Mouse (Mus musculus): ENCODE data around the gene Olfr1388. TPM values are rescaled to one million over a fixed set of nuclear protein-coding genes. Genes with fewer than 3 reads are reported as not detected.
"Not testable (repeated sequence)": the region's sequence is repeated elsewhere in the genome, so short reads cannot be mapped to it uniquely, and the experiment has no call there.

Olfr1388 gene
- total RNA-seq (2021), result under 1 TPM; 0.14 to 0.17 TPM
- long read RNA-seq, experiment 1, result 0 reads
- long read RNA-seq, experiment 2, result 0 reads

DNA sequence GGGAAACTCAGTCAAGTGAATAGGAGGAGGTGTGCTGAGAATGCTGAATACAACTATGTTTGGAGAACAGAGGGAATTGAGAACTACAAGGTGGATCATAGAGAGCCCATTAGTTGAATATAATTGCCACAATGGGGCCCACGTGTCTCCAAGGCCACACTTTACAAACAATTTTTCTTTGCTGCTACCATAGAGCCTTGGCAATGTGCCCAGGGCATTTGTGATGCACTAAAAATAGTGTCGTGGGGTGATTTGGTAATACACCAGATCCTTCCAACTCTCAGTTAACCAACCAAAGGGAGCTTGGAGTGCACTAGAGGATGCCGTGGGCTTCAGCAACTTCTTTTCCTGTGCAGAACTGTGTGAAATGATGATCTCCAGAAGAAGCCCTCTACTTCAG is at the start of gene Olfr1388:
Gene Olfr1388 (plus strand): TSS at position 214 of the 400 bp plus-strand sequence.
- no peak for DNase-seq (ENCODE audit: low spot score in 2 of 2)

DNA sequence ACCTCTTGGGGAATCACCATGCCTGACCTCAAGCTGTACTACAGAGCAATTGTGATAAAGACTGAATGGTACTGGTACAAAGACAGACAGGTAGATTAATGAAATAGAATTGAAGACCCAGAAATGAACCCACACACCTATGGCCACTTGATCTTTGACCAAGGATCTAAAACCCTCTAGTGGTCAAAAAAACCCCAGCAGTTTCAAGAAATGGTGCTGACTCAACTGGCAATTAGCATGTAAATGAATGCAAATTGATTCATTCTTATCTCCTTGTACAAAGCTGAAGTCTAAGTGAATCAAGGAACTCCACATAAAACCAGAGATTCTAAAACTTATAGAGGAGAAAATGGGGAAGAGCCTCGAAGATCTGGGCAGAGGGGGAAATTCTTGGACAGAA is 43.7 kb upstream of the Olfr1388 start:
- not testable (repeated sequence) for DNase-seq (ENCODE audit: low spot score in 2 of 2)

DNA sequence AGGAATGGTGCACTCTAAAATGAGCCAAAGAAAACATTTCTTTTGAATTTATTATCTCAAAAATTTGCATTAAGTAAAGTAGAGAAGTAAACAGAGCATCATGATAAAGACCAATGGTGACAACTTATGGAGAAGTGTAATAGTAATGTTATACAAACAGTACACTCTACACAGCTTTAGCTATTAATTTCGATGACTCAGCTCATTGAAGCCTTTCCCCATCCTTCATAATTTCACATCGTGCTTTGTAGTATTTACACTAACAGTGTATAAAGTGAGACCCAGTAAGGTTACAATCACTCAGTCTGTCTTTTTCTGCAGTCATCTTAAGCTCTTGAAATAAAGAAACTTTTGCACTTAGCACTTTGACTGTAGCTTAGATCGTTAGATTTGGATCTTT is 29.6 kb upstream of the Olfr1388 start:
- no peak for DNase-seq (ENCODE audit: low spot score in 2 of 2)

DNA sequence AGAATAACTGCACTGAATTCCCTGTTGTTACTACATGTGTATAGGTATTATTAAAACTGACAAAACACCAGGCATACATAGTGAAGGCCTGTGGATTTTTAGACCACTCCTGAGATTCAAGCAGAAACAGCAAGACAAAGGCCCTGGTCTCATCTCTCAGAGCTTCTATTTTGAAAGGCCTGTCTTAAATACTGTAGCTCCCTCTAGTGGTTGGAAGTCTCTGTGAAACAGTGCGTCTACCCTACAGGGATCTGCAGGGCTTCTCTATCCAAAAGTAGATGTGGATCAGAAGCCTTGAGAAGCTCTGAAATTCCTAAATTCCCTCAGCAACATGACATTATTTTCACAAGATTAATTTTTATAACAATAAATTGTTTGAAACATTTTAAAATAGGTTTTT is 25.9 kb upstream of the Olfr1388 start:
- DNase-seq (ENCODE audit: low spot score in 2 of 2), result no peak

DNA sequence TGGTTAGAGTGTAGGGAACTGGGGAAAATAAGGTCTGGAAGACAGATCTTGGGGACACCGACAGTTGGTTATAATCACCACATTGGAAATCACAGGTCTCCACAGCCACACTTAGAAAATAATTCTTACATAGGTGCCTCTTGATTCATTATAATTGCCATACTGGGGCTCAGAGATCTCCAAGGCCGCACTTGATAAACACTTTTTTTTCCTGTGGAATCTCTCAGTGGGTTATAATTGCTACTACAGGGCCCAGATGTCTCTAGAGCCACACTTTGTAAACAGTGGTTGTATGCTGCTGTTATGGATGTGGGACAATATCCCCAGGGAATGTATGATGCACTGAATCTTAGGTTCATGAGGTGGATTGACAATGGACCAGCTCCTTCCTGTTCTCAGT is 13.7 kb upstream of the Olfr1388 start, which contains the start of gene Olfr1389:
Gene Olfr1389 (plus strand): TSS at position 301 of the 400 bp plus-strand sequence.
- DNase-seq (ENCODE audit: low spot score in 2 of 2), result no peak

DNA sequence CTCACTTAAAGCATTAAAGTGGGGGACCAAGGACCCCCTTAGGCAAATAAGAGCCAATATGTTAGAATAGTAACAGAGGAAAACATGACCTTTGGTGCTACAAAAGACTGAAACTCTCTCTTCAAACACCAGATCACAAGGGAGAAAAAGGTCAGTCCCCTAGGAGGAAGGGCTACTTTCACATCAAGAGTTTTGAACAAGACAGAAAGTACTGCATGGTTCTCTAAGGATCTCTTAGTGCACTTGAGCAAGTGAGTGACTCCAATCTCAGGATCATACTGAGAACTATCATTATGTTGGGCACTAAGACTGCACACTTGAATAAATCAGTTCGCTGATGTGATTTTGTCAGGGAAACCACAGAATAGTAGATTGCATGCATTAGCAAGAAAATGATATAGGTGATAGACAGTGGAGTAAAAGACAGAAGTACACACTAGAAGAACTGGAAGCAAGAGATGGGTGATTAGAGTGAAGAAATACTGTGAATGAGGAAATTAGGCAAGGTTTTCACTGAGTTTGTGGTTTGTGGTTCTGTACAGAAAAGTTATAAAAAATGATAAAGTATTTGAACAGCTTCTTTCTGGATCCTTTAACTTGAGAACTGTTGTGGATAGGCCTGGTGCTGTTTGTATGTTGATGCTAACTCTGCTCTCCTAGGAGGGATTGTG is 11.0 kb upstream of the Olfr1388 start:
- DNase-seq (ENCODE audit: low spot score in 2 of 2), result no peak

DNA sequence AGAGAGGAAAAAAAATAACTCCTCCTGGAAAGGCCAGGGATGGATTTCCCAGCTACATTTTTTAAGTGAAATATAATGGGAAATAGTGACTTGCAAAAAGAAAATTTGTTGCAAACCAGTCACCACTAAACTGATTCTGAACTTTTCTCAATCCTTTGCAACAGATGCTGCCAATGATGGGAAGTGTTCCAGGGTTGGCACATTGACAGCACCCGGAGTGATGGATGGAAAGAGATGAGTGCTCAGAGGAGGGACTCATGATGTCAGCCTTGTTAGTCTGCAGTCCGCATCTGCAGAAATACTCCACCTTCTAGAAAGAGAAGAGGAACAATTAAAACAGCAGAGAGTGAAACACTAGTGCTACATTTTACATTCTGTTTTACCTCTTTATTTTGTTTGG is 6.8 kb upstream of the Olfr1388 start:
- DNase-seq (ENCODE audit: low spot score in 2 of 2), result no peak

DNA sequence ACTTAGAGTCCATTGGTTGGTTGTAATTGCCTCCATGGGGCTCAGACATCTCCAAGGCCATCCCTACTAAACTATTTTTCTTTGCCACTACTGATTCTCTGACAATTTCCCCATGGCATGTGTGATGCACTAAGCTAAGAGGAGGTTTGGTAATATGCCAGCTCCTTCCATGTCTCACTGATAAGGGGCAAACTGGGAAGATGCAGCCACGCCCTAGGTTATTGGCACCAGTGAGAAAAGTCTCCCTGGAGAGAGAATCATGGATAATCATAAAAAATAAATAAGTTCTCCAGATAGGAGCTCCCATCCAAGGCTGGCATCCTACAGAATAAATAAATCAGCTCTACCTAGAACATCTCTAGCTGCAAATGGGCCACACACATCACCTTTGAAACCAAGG is 18.6 kb downstream of the Olfr1388 start, which contains the start of gene Olfr1387:
Gene Olfr1387 (plus strand): TSS at position 301 of the 400 bp plus-strand sequence.
- DNase-seq (ENCODE audit: low spot score in 2 of 2), result no peak

DNA sequence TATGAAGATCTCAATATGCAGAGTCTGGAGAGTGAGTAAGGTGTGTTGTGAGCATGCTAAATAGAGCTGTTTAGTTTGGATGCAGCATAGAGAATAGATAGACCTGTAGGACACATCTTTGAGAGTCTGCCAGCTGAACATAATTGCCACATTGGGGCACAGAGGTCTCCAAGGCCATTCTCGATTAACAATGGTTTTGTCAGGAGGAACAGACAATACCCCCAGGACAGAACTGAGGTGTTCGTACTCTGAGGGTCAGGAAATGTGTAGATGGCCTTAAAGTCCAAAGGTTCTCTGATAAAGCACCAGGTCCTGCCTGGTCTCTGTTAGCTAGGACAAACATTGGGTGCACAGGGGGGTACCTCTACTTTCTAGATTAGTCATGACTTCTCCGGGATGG is 28.3 kb downstream of the Olfr1388 start, which contains the start of gene Olfr1386:
Gene Olfr1386 (plus strand): TSS at position 301 of the 400 bp plus-strand sequence.
- not testable (repeated sequence) for DNase-seq (ENCODE audit: low spot score in 2 of 2)

DNA sequence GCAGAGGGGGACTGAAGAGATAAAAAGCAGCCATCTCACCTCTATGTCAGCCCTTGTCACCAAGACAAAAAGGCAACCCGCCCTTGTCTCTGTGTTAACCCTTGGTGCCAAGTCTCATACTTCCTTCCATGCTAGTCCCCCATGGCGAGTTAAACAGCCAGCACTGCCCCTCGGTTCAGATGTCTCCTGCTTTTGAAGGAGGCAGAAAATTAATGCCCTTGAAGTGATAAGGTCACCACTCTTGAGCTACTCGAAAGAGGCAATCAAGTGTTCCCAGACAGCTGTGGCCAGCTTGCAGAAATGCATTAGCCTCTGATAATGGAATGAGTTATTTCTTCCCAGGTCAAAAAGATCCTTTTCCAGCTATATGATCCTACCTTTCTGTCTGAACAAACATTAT is 49.5 kb downstream of the Olfr1388 start:
- no peak for DNase-seq (ENCODE audit: low spot score in 2 of 2)

DNA sequence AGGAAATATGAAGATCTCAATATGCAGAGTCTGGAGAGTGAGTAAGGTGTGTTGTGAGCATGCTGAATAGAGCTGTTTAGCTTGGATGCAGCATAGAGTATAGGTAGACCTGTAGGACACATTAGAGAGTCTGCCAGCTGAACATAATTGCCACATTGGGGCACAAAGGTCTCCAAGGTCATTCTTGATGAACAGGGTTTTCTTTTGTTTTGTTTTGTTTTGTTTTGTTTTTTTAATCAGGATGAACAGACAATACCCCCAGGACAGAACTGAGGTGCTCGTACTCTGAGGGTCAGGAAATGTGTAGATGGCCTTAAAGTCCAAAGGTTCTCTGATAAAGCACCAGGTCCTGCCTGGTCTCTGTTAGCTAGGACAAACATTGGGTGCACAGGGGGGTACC is 52.3 kb downstream of the Olfr1388 start, which contains the start of gene Olfr1385:
Gene Olfr1385 (plus strand): TSS at position 301 of the 400 bp plus-strand sequence.
- not testable (repeated sequence) for DNase-seq (ENCODE audit: low spot score in 2 of 2)

Other genes with a start within 250 kb of the Olfr1388 start
- gene Btnl9, start 249.5 kb upstream of the Olfr1388 start, total RNA-seq (2021), result 10 to 100 TPM; 15.6 to 16.7 TPM
- gene Zfp62, start 233.3 kb upstream of the Olfr1388 start, total RNA-seq (2021), result 10 to 100 TPM; 47.3 to 48.7 TPM
- gene Mgat1, start 192.4 kb upstream of the Olfr1388 start, total RNA-seq (2021), result 100 to 1,000 TPM; 104 to 109 TPM
- gene Olfr1393, start 158.3 kb upstream of the Olfr1388 start, total RNA-seq (2021), result under 1 TPM; 0.20 to 0.36 TPM
- gene Olfr1392, start 151.3 kb upstream of the Olfr1388 start, total RNA-seq (2021), result under 1 TPM in 1 of 2 experiments, not detected in 1; 0.20 TPM
- not detected for gene Olfr10, start 131.9 kb upstream of the Olfr1388 start, total RNA-seq (2021)
- not detected for gene Olfr1391, start 113.9 kb upstream of the Olfr1388 start, total RNA-seq (2021)
- not detected for gene Olfr1390, start 101.4 kb upstream of the Olfr1388 start, total RNA-seq (2021)
- not detected for gene Olfr1389, start 13.6 kb upstream of the Olfr1388 start, total RNA-seq (2021)
- not detected for gene Olfr1387, start 18.7 kb downstream of the Olfr1388 start, total RNA-seq (2021)
- not detected for gene Olfr1386, start 28.4 kb downstream of the Olfr1388 start, total RNA-seq (2021)
- not detected for gene Olfr1385, start 52.4 kb downstream of the Olfr1388 start, total RNA-seq (2021)
- not detected for gene Olfr1384, start 70.1 kb downstream of the Olfr1388 start, total RNA-seq (2021)
- gene Olfr1383, start 83.0 kb downstream of the Olfr1388 start, total RNA-seq (2021), result not detected
- not detected for gene Olfr1382, start 91.6 kb downstream of the Olfr1388 start, total RNA-seq (2021)
- gene Olfr1381, start 106.8 kb downstream of the Olfr1388 start, total RNA-seq (2021), result not detected
- gene Olfr1380, start 120.3 kb downstream of the Olfr1388 start, total RNA-seq (2021), result not detected
- 10 to 100 TPM; 23.3 to 24.2 TPM for gene Flt4, start 172.6 kb downstream of the Olfr1388 start, total RNA-seq (2021)
- not detected for gene Scgb3a1, start 227.0 kb downstream of the Olfr1388 start, total RNA-seq (2021)